Mouse (Mus musculus) hindbrain, embryonic 14.5 days (tissue): ENCODE data around the gene Slc25a47. TPM values are rescaled to one million over a fixed set of nuclear protein-coding genes. Genes with fewer than 3 reads are reported as not detected.

Source experiments
- ATAC-seq: fragments of 200-750 bp; cut with Nextera tagmentation; 2 replicates; pipeline ENCODE4 v1.8.0; 2017; ENCODE audit warnings: moderate number of reproducible peaks, mild to moderate bottlenecking, moderate TSS enrichment, moderate library complexity; ENCODE audit not compliant: low FRiP score
- DNase-seq: peaks from one replicate; pipeline ENCODE4 v3.0.0-alpha.2; 2015; ENCODE audit warnings: low spot score
- H3K27ac ChIP-seq: fragments of 300-500 bp; sonication (generic); 2 replicates; pipeline ENCODE4 v1.5.1; 2014; ENCODE audit warnings: mild to moderate bottlenecking, moderate library complexity
- H3K27me3 ChIP-seq: fragments of 300-500 bp; sonication (generic); 2 replicates; pipeline ENCODE4 v1.6.1; 2014; ENCODE audit warnings: mild to moderate bottlenecking, low read length, mixed read lengths; ENCODE audit not compliant: control insufficient read depth, insufficient read depth
- H3K36me3 ChIP-seq: fragments of 300-500 bp; sonication (generic); replicated peaks from 2 replicates; pipeline ENCODE4 v1.6.1; 2014; ENCODE audit not compliant: control insufficient read depth, insufficient read depth
- H3K4me1 ChIP-seq: fragments of 300-500 bp; sonication (generic); replicated peaks from 2 replicates; pipeline ENCODE4 v1.6.1; 2014; ENCODE audit warnings: antibody characterized with exemption, low read length, mixed read lengths; ENCODE audit not compliant: control insufficient read depth, insufficient read depth
- H3K4me2 ChIP-seq: fragments of 300-500 bp; sonication (generic); replicated peaks from 2 replicates; pipeline ENCODE4 v1.6.1; 2014; ENCODE audit warnings: mild to moderate bottlenecking, moderate library complexity
- H3K4me3 ChIP-seq: fragments of 300-500 bp; sonication (generic); replicated peaks from 2 replicates; pipeline ENCODE4 v1.5.1; 2014; ENCODE audit warnings: mild to moderate bottlenecking, low read length
- H3K9ac ChIP-seq: fragments of 300-500 bp; sonication (generic); 2 replicates; pipeline ENCODE4 v1.6.1; 2014
- H3K9me3 ChIP-seq: fragments of 300-500 bp; sonication (generic); 2 replicates; pipeline ENCODE4 v1.6.1; 2016; ENCODE audit warnings: low read length; ENCODE audit not compliant: control insufficient read depth
- WGBS: fragments of 180-500 bp; shearing (Covaris S2); extraction: QIAGEN DNeasy Blood & Tissue Kit; methylation state at CpG from one replicate; pipeline ENCODE4 v1.1.7; 2014; 5-methylcytosine and 5-hydroxymethylcytosine counted together
- polyA plus RNA-seq: library from polyadenylated mRNA; unstranded; fragments of >200 nt; fragmentation: Nextera tagmentation; extraction: Ambion mirVana; gene quantifications from 2 replicates; pipeline ENCODE4 v1.2.1, GENCODE M21; 2014

Slc25a47 gene
- polyA plus RNA-seq, 1 experiment from 2014 or later: 7.2 TPM

DNA sequence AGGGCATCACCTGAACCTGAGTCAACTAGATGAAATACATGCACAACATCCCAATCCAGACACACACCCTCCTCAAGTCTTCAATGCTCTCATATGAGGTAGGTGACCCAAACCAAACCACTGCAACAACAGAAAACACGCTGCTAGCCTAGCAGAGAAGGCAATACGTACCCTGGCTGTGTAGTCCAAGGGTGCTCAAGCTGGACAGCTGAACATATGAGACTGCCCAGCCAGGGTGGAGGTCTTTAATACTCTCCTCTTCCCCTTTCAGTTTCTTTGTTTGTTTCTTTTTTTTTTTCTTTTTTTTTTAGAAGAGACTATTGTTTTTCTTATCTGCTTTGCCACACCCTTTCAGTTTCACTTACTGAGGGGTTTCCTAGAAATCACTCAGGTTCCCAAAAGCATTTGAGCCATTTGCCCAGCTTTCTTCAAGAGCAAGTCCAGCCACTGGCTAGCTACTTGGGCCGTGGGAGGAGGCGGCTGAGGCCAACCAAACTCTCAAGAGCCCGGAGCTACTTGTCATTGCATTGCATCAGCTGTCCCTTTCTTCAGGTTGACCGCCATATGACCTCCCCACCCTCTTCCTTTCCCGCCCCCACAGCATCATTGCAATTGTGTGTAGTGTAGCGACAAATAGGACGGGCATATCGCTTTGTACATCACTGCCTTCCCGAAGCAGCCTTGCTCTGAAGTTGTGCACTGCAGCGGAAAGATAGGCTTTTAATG, 57.3 kb downstream of the Slc25a47 start, which contains the start of gene Wdr25:
TSS of gene Wdr25 (plus strand) at position 643 of the 726 bp plus-strand sequence.
- ATAC-seq (no peak), DNase-seq (no peak)
- WGBS: 24% methylated on average over 12 of the region's 12 CpGs
- Histone ChIP-seq H3K9me3 (no peaks in the 10 kb centered on the region), H3K9ac (peak within 1 kb of the TSS; percentile 67), H3K36me3 (peaks cover 22% of the 10 kb centered on the region), H3K4me1 (peaks cover 17% of the 10 kb centered on the region), H3K27me3 (no peaks in the 10 kb centered on the region), H3K27ac (no peak within 1 kb of the TSS), H3K4me2 (peak within 1 kb of the TSS; percentile 93), H3K4me3 (peak within 1 kb of the TSS; percentile 86)

DNA sequence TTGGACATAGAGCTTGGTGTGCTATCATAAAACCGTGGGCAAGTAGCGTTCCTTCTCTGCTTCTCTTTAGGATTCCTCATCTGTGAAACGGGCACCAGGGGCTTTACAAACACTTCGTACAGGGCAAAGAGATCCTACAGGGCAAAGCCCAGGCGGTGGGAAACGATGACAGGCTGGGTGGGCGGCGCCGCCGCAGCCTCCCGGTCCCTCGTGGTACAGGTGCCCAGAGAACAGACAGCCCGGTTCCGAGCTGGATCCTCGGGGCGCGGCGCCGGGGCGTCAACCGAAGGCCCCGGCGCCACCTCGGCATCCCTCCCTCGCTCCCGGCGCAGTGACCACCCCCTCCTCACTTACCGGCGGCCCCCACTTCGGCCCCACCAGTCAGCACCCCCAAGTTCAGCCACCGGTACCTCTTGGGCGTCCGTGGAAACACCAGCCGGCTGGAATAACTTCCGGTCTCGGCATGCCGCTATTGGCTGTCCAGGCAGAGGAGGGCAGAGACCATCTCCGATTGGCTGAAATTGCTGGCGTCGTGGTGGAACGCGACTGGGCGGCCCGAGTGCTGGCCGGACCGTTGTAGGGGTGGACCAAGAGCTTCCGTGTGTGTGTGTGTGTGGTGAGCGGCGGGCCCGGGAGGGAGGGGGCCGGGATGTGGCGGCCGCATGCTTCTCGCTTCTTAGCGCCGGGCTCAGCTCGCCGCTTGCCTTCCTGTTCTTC, 58.0 kb downstream of the Slc25a47 start, which contains the start of gene Wars:
TSS of gene Wars (minus strand) at position 460 of the 717 bp plus-strand sequence.
- H3K4me1 ChIP-seq: peaks cover 17% of the 10 kb centered on the region
- no peaks in the 10 kb centered on the region for H3K27me3 ChIP-seq
- H3K9me3 ChIP-seq: no peaks in the 10 kb centered on the region
- under 1% methylated on average over 54 of the region's 58 CpGs for WGBS
- peaks cover 23% of the 10 kb centered on the region; the same call in 1 of the 2 replicates for H3K36me3 ChIP-seq
- H3K9ac ChIP-seq: peak within 1 kb of the TSS; percentile 67
- H3K4me3 ChIP-seq: peak within 1 kb of the TSS; percentile 86
- no peak within 1 kb of the TSS for H3K27ac ChIP-seq
- peak within 1 kb of the TSS; percentile 93 for H3K4me2 ChIP-seq
- ATAC-seq (peak; percentile 100), DNase-seq (peak; percentile 94)

DNA sequence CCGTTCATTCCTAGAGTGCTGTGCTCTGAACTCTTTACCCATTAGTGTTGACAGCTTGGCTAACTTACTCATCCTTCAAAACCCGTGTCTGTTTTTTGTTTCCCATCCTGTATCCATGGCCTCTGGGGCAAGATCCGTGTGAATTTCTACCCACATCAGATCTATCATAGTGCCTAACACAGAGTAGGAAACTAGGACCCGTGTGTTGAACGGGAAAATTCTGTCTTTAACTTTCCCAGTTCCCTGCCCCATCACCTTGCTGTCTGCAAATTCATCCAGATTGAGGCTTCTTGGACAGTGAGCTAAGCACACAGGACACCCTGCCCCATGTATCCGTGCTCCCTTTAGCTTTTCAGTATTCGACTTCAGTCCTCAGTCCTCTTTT, 58.6 kb downstream of the Slc25a47 start:
- Histone ChIP-seq H3K27ac (no peak overlapping the region), H3K9me3 (no peaks in the 10 kb centered on the region), H3K4me2 (peak overlapping the region; percentile 67), H3K4me1 (peaks cover 17% of the 10 kb centered on the region), H3K4me3 (peak overlapping the region; percentile 86), H3K36me3 (peaks cover 18% of the 10 kb centered on the region; the same call in 1 of the 2 replicates), H3K9ac (peak overlapping the region; percentile 67), H3K27me3 (no peaks in the 10 kb centered on the region)
- 3% methylated on average over 7 of the region's 7 CpGs for WGBS
- DNase-seq: no peak
- peak; percentile 21 for ATAC-seq

DNA sequence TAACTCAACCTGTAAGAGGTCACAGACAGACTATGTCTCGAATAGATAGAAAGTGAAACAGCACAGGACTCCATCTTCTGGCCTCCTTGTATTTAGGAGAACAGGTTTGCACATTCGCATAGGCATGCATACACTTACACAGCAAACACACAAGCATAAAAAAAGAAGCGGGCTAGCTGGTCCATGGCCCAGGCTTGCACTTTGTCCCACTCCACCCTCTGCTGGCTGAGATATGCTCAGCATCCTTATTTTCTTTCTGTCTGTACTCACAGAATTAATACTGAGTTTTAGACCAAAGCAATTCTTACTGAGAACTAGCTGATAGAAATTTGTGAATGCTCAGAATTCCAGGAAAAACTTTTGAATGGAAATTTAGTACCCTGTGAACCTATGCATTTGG, 60.2 kb downstream of the Slc25a47 start:
- Histone ChIP-seq H3K27me3 (no peaks in the 10 kb centered on the region), H3K9ac (no peak overlapping the region), H3K4me1 (peaks cover 17% of the 10 kb centered on the region), H3K4me3 (no peak overlapping the region), H3K36me3 (peaks cover 8% of the 10 kb centered on the region; the same call in 1 of the 2 replicates), H3K27ac (no peak overlapping the region), H3K9me3 (no peaks in the 10 kb centered on the region), H3K4me2 (no peak overlapping the region)
- WGBS: 69% methylated on average over 3 of the region's 3 CpGs
- DNase-seq: no peak
- ATAC-seq: no peak

DNA sequence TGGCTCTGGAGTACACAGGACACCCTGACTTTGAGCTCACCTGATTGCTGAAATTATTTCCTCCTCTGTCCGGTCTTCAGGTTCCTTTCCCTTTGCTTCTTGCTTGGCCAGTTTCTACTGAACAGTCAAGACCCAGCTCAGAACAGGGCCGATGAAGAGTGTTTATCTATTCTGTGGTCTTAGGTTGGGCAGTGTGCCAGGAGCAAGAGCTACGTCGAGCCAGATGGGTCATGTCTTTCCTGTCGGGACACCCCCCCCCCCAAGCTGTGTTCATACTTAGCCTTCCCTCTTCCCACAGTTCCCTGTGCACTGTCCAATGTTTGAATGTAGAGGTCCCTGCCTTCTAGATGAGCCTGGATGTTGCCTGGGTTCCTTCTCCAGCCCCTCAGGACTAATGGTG, 65.5 kb downstream of the Slc25a47 start:
- no peak for DNase-seq
- no peak overlapping the region for H3K4me2 ChIP-seq
- no peak for ATAC-seq
- H3K9me3 ChIP-seq: no peaks in the 10 kb centered on the region
- H3K36me3 ChIP-seq: peaks cover 8% of the 10 kb centered on the region; the same call in 1 of the 2 replicates
- no peak overlapping the region for H3K27ac ChIP-seq
- H3K4me1 ChIP-seq: peaks cover 23% of the 10 kb centered on the region
- H3K27me3 ChIP-seq: no peaks in the 10 kb centered on the region
- no peak overlapping the region for H3K4me3 ChIP-seq
- 88% methylated on average over 5 of the region's 5 CpGs for WGBS
- H3K9ac ChIP-seq: no peak overlapping the region

DNA sequence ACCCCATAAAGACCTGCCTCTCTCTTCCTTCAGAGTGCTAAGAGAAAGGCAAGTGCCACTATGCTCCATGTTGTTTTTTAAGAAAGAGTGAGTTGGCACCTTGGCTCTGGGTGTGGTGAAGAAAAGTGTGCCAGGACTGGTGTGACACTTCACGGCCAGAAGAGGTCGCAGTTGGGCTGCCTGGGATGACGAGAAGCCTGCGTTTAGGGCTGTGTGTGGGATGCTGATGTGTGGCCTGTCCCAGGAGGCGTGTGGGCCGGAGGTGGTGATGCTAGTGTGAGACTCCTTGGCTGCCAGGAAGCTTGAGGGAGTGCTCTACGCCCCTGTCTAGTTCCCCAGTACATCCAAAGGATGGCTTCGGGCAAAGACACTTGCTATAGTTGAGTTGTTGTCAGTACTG, 67.1 kb downstream of the Slc25a47 start:
- ATAC-seq (peak; percentile 44), DNase-seq (peak; percentile 68)

DNA sequence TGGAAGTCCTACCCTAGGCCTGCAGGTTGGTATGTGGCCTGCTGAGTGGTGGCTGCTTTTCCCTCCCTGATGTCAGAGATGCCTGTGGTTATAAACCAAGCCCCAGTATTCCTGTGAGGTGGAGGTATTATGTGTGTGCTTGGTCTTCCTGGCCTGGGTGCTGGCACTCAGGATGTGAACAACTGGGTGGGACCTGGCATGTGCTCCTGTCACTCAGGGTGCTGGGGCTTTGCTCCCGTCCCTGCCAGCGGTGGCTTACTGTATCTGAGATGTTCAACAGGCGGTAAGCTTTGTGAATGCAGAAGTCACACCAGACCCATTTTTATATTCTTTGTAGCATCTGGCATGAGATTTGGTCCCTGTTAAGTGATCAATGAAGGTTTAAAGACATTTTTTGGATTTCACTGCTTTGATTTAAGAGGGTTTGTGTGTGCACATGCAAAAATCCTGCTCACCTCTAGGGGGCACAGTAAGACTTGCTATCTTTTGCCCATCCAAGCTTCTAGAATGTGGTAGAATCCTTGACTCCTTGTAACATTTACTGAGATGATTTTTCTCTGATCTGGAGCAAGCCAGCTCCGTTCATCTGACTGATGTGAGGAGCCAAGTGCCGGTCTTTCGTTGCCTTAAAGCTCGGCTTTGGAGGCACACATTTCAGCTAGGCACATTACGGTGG, 67.9 kb downstream of the Slc25a47 start:
- H3K4me1 ChIP-seq: peaks cover 39% of the 10 kb centered on the region
- H3K36me3 ChIP-seq: 0 out of 2 replicates have a peak, but pooled peaks cover 2% of the 10 kb centered on the region
- ATAC-seq: peak; percentile 56; the same call in 1 of the 2 replicates

More for the DNA sequence above, 67.1 kb downstream of the Slc25a47 start:
- Histone ChIP-seq H3K36me3 (peaks cover 8% of the 10 kb centered on the region; the same call in 1 of the 2 replicates), H3K27ac (no peak overlapping the region), H3K4me3 (no peak overlapping the region), H3K4me2 (no peak overlapping the region), H3K4me1 (peaks cover 31% of the 10 kb centered on the region), H3K27me3 (no peaks in the 10 kb centered on the region), H3K9me3 (no peaks in the 10 kb centered on the region), H3K9ac (no peak overlapping the region)
- 18% methylated on average over 8 of the region's 8 CpGs for WGBS

DNA sequence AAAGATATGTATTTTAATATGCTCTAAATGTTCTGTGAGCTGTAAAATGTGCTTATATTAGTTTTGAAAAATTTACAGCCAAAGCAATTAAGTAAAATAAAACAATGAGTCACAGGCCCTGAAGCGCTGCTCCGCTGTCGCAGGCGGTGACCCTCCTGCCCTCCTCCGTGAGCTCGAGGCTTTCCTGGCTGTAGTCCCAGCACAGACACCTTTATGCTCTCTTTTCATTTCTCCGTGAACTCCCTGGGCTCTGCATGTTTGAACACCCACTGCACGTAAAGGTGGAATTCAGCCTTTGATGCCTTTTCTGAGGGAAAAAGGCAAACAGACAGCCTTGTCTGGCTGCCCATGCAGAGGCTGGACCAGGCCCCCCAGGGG, 68.4 kb downstream of the Slc25a47 start:
- Histone ChIP-seq H3K9me3 (no peaks in the 10 kb centered on the region), H3K4me2 (0 out of 2 replicates have a peak overlapping the region, but pooled peaks have one; percentile 12), H3K4me1 (peaks cover 44% of the 10 kb centered on the region), H3K27ac (no peak overlapping the region; the same call in 1 of the 2 replicates), H3K9ac (peak overlapping the region; percentile 28; the same call in 1 of the 2 replicates), H3K4me3 (no peak overlapping the region), H3K36me3 (no peaks in the 10 kb centered on the region), H3K27me3 (no peaks in the 10 kb centered on the region)
- DNase-seq (no peak), ATAC-seq (no peak)
- WGBS: 32% methylated on average over 8 of the region's 8 CpGs

More for the DNA sequence above, 67.9 kb downstream of the Slc25a47 start:
- 64% methylated on average over 8 of the region's 8 CpGs for WGBS
- no peak overlapping the region; the same call in 1 of the 2 replicates for H3K27ac ChIP-seq
- H3K9ac ChIP-seq: peak overlapping the region; percentile 28; the same call in 1 of the 2 replicates
- H3K9me3 ChIP-seq: no peaks in the 10 kb centered on the region
- no peak overlapping the region for H3K4me3 ChIP-seq
- H3K27me3 ChIP-seq: no peaks in the 10 kb centered on the region
- 0 out of 2 replicates have a peak overlapping the region, but pooled peaks have one; percentile 12 for H3K4me2 ChIP-seq
- peak; percentile 88 for DNase-seq
